Mouse (Mus musculus) mature B cell (primary cell): ENCODE data around the gene Nhs.

Source experiments
- in situ Hi-C: fragments of 300-500 bp; cut with MboI; formaldehyde crosslinking; loops from 2 replicates; pipeline ENCODE4 v1.14.3; 2019

The Nhs gene

GRCm38 (mm10) chrX:162159637-162160611 is at the start of gene Nhs:
Nhs (minus strand) TSS chrX:162159730.
- in situ Hi-C loops, result no loop called here

GRCm38 (mm10) chrX:162206350-162206884 is 46.9 kb upstream of the Nhs start:
- in situ Hi-C loops, result no loop called here

- in situ Hi-C loops, result no loop called here
Observed at GRCm38 (mm10) chrX:162158743-162159636, 540 bp downstream of the Nhs start.

- in situ Hi-C loops, result no loop called here
Observed at GRCm38 (mm10) chrX:162158142-162158541, 1.4 kb downstream of the Nhs start.

- in situ Hi-C loops, result no loop called here
Observed at GRCm38 (mm10) chrX:162137807-162138206, 21.7 kb downstream of the Nhs start.

- in situ Hi-C loops, result no loop called here
Observed at GRCm38 (mm10) chrX:162113257-162113656, 46.3 kb downstream of the Nhs start.

- in situ Hi-C loops, result no loop called here
Observed at GRCm38 (mm10) chrX:162102802-162103434, 56.6 kb downstream of the Nhs start.

- in situ Hi-C loops, result no loop called here
Observed at GRCm38 (mm10) chrX:162098364-162098763, 61.2 kb downstream of the Nhs start.

- in situ Hi-C loops, result no loop called here
Observed at GRCm38 (mm10) chrX:162087291-162087690, 72.2 kb downstream of the Nhs start.

GRCm38 (mm10) chrX:162085897-162086200 is 73.7 kb downstream of the Nhs start:
- in situ Hi-C loops, result no loop called here

- in situ Hi-C loops, result no loop called here
Observed at GRCm38 (mm10) chrX:162085062-162085896, 74.3 kb downstream of the Nhs start.

- in situ Hi-C loops, result no loop called here
Observed at GRCm38 (mm10) chrX:162063164-162063563, 96.4 kb downstream of the Nhs start.

GRCm38 (mm10) chrX:162055635-162056034 is 103.9 kb downstream of the Nhs start:
- in situ Hi-C loops, result no loop called here

- in situ Hi-C loops, result no loop called here
Observed at GRCm38 (mm10) chrX:162053566-162053965, 106.0 kb downstream of the Nhs start.

GRCm38 (mm10) chrX:162052534-162052933 is 107.0 kb downstream of the Nhs start:
- in situ Hi-C loops, result no loop called here

GRCm38 (mm10) chrX:162049616-162050015 is 109.9 kb downstream of the Nhs start:
- in situ Hi-C loops, result no loop called here

- in situ Hi-C loops, result no loop called here
Observed at GRCm38 (mm10) chrX:162045527-162045926, 114.0 kb downstream of the Nhs start.

GRCm38 (mm10) chrX:162044109-162044508 is 115.4 kb downstream of the Nhs start:
- in situ Hi-C loops, result no loop called here

GRCm38 (mm10) chrX:162025210-162025953 is 134.1 kb downstream of the Nhs start:
- in situ Hi-C loops, result no loop called here

- in situ Hi-C loops, result no loop called here
Observed at GRCm38 (mm10) chrX:162021724-162022123, 137.8 kb downstream of the Nhs start.
